Mouse (Mus musculus) frontal cortex, postnatal 10 days (tissue): Measurements from ENCODE around the gene Cars2.
"Not testable (repeated sequence)": the region's sequence is repeated elsewhere in the genome, so short reads cannot be mapped to it uniquely, and the experiment has no call there.

Source experiments
- DNase-seq, 2 experiments: peaks; one replicate each; pipeline ENCODE4 v3.0.0; 2022; ENCODE audit warnings: low spot score in 2 of 2, mixed read lengths in 1 of 2

The Cars2 gene

GRCm38 (mm10) chr8:11475876-11476275 is 74.7 kb downstream of the Cars2 start:
- DNase-seq: no peak

GRCm38 (mm10) chr8:11475397-11475796 is 75.2 kb downstream of the Cars2 start:
- DNase-seq: no peak

DNA sequence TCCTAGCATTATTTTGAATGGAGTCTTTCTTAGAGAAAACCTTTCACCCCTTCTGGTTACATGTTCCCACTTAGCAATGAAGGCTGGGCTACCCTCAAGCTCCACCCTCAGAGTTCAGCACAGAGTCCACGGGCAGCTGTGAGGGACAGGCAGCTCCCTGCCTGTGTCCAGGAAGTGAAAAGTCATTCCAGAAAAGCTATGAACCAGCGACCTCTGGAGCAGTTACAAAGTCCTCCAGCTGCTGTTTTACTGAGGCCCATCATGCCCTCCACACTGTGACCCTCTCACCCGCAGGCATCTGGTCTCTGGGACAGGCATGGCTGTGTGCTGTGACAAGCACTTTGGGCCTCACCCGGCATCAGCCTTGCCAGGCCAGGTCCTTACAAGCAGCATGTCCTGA is 77.5 kb downstream of the Cars2 start:
- DNase-seq: no peak

GRCm38 (mm10) chr8:11471309-11471708 is 79.3 kb downstream of the Cars2 start:
- no peak for DNase-seq

DNA sequence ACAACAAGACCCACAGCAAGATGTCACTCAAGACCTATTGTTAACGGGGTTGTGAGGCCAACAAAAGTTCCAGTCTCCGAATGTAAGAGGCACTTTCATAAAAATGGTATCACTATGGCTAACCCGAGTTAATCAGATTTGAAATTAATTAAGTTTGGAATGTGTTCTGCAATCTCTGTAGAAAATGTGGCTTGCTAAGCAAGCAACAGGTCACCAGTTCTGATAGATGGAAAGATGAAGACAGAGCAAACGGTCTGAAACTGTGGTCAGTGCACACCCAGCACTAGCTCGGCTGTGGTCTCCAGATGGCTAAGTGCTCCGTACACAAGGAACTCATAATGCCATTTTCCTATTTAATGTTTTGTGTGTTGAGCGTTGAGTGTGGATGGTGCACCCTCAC is 79.9 kb downstream of the Cars2 start:
- no peak for DNase-seq

DNA sequence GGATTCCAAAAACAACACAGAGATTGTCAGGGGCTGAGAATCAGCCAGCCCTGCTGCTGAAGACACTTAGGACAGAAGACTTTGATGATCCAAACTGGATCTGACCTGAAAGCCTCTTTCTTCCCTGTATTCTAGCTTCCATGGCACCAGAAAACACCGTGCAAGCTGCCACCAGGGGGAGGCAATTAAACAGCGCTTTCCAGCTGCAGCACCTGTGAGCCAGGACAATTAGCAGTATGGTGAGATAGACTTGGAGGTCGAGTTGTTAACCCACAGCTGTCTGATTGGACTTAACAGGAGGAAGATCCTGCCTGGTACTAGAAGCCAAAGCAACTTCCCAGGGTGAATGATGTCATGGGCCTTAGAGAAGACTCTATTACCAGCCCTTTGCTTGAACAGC is 81.5 kb downstream of the Cars2 start:
- no peak for DNase-seq

DNA sequence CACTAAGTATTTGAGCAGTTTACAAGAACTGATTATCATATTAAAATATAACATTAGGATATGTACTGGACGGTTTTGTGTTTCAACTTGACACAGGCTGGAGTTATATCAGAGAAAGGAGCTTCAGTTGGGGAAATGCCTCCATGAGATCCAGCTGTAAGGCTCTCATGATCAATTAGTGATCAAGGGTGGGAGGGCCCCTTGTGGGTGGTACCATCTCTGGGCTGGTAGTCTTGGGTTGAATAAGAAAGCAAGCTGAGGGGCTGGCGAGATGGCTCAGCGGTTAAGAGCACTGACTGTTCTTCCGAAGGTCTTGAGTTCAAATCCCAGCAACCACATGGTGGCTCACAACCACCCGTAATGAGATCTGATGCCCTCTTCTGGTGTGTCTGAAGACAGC is 84.1 kb downstream of the Cars2 start:
- not testable (repeated sequence) for DNase-seq

DNA sequence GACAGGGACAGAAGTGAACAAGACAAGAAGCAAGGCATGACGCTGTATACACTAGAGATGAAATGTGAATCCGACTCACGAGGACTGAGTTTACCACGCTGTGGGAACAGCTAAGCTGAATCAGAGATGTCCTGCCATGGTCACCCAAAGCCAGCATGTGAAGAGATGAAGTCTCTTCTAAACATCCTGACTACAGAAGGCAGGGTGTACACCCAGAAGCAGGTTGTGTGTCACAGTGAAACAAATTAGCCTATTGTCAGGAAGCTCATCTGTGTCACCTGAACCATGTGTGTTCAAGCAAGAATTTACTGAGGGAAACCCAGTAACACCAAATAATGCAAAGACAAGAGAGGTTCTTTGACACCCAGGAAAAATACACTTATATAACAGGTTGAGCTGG is 85.0 kb downstream of the Cars2 start:
- no peak for DNase-seq

DNA sequence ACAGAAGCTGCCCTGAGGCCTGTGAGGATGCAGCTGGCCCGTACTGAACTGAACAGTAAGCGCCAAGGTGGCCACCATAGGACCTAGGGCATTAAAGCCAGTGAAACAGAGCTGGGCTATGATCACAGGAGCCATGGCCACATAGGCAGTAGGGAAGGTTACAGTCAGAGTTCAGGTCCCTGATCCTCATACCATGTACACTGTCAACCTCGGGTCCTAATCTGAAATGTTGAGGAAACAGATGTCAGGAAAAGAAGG is 85.9 kb downstream of the Cars2 start:
- no peak for DNase-seq
